Mouse (Mus musculus) MEL (cell line): Measurements from ENCODE around the gene Tcf25. TPM values are rescaled to one million over a fixed set of nuclear protein-coding genes. Genes with fewer than 3 reads are reported as not detected.
"Not testable (repeated sequence)": the region's sequence is repeated elsewhere in the genome, so short reads cannot be mapped to it uniquely, and the experiment has no call there.

ENCODE experiments used
- DNase-seq: peaks from one replicate; pipeline ENCODE4 v3.0.0; 2011; ENCODE audit warnings: low read depth, low spot score
- H3K27ac ChIP-seq: 2 replicates; pipeline ENCODE4 v1.5.1; 2012; ENCODE audit warnings: low read depth, mild to moderate bottlenecking, control low read depth, low read length, moderate library complexity; ENCODE audit not compliant: control insufficient read depth
- H3K27me3 ChIP-seq, 2 experiments: fragments of 150-350 bp in 1 of 2; sonication (generic) in 1 of 2; 2 replicates each; pipeline ENCODE4 v1.6.1; 2012; ENCODE audit warnings: low read length in 2 of 2, mild to moderate bottlenecking in 2 of 2, improper control_type of control experiment in 1 of 2, moderate library complexity in 1 of 2; ENCODE audit not compliant: insufficient read depth in 2 of 2, control insufficient read depth in 1 of 2
- H3K36me3 ChIP-seq, 2 experiments: 2 replicates each; pipeline ENCODE4 v1.6.1; 2012 to 2014; ENCODE audit warnings: low read length in 2 of 2, improper control_type of control experiment in 1 of 2, inconsistent platforms in 1 of 2, mild to moderate bottlenecking in 1 of 2; ENCODE audit not compliant: insufficient read depth in 2 of 2, control insufficient read depth in 1 of 2
- H3K4me1 ChIP-seq, 2 experiments: fragments of 150-350 bp in 1 of 2; sonication (generic) in 1 of 2; 2 replicates each; pipeline ENCODE4 v1.6.1; 2012; ENCODE audit warnings: low read length in 2 of 2, improper control_type of control experiment in 1 of 2, mild to moderate bottlenecking in 1 of 2; ENCODE audit not compliant: insufficient read depth in 2 of 2, control insufficient read depth in 1 of 2
- H3K4me3 ChIP-seq, 2 experiments: fragments of 150-350 bp in 1 of 2; sonication (generic) in 1 of 2; 2 replicates each; pipeline ENCODE4 v1.5.1; 2012; ENCODE audit warnings: low read depth in 2 of 2, low read length in 2 of 2, mild to moderate bottlenecking in 2 of 2, moderate library complexity in 2 of 2, control low read depth in 1 of 2, improper control_type of control experiment in 1 of 2; ENCODE audit not compliant: control insufficient read depth in 1 of 2, insufficient read depth in 1 of 2
- H3K79me2 ChIP-seq: 2 replicates; pipeline ENCODE4 v1.6.1; 2012; ENCODE audit warnings: mild to moderate bottlenecking, low read length, moderate library complexity; ENCODE audit not compliant: control insufficient read depth, poor library complexity, insufficient read depth
- H3K9ac ChIP-seq: 2 replicates; pipeline ENCODE4 v1.6.1; 2012; ENCODE audit warnings: low read depth, mild to moderate bottlenecking, control low read depth, low read length, moderate library complexity; ENCODE audit not compliant: control insufficient read depth, poor library complexity, severe bottlenecking
- H3K9me3 ChIP-seq: fragments of 150-350 bp; sonication (generic); replicated peaks from 2 replicates; pipeline ENCODE4 v1.6.1; 2012; ENCODE audit warnings: mild to moderate bottlenecking, low read length, improper control_type of control experiment, moderate library complexity; ENCODE audit not compliant: insufficient read depth
- BHLHE40 ChIP-seq: IDR thresholded peaks from 2 replicates; pipeline ENCODE4 v1.6.1; 2012; ENCODE audit warnings: low read depth, mild to moderate bottlenecking, inconsistent platforms, low read length, improper control_type of control experiment, borderline replicate concordance
- CHD1 ChIP-seq: IDR thresholded peaks from 2 replicates; pipeline ENCODE4 v1.6.1; 2012; ENCODE audit warnings: low read depth, mild to moderate bottlenecking, inconsistent platforms, low read length, improper control_type of control experiment
- CHD2 ChIP-seq: IDR thresholded peaks from 2 replicates; pipeline ENCODE4 v1.6.1; 2011; ENCODE audit warnings: low read length, improper control_type of control experiment
- CTCF ChIP-seq, 3 experiments: IDR thresholded peaks in 2 of 3; conservative IDR thresholded peaks in 1 of 3; 2 replicates each; pipeline ENCODE4 v1.5.1; 2011 to 2012; ENCODE audit warnings: low read length in 3 of 3, low read depth in 2 of 3, mild to moderate bottlenecking in 2 of 3, improper control_type of control experiment in 1 of 3, inconsistent platforms in 1 of 3, mixed read lengths in 1 of 3, moderate library complexity in 1 of 3; ENCODE audit not compliant: control insufficient read depth in 1 of 3, insufficient read depth in 1 of 3, poor library complexity in 1 of 3, severe bottlenecking in 1 of 3
- E2F4 ChIP-seq: IDR thresholded peaks from 2 replicates; pipeline ENCODE4 v1.6.1; 2011; ENCODE audit warnings: low read depth, low read length, improper control_type of control experiment, borderline replicate concordance
- ELF1 ChIP-seq: IDR thresholded peaks from 2 replicates; pipeline ENCODE4 v1.6.1; 2014; ENCODE audit warnings: low read depth, mild to moderate bottlenecking, inconsistent platforms, low read length, improper control_type of control experiment, moderate library complexity
- ETS1 ChIP-seq: IDR thresholded peaks from 2 replicates; pipeline ENCODE4 v1.6.1; 2012; ENCODE audit warnings: low read depth, mild to moderate bottlenecking, inconsistent platforms, low read length, improper control_type of control experiment, moderate library complexity
- GATA1 ChIP-seq: IDR thresholded peaks from 2 replicates; pipeline ENCODE4 v1.6.1; 2011; ENCODE audit warnings: low read depth, low read length, improper control_type of control experiment
- JUND ChIP-seq: IDR thresholded peaks from 2 replicates; pipeline ENCODE4 v1.6.1; 2011; ENCODE audit warnings: low read depth, mild to moderate bottlenecking, improper control_type of control experiment, low read length
- MAFK ChIP-seq: IDR thresholded peaks from 2 replicates; pipeline ENCODE4 v1.6.1; 2011; ENCODE audit warnings: low read depth, mild to moderate bottlenecking, low read length, improper control_type of control experiment, borderline replicate concordance
- MAX ChIP-seq: IDR thresholded peaks from 2 replicates; pipeline ENCODE4 v1.6.1; 2011; ENCODE audit warnings: low read length, improper control_type of control experiment
- MAZ ChIP-seq: IDR thresholded peaks from 2 replicates; pipeline ENCODE4 v1.6.1; 2012; ENCODE audit warnings: low read depth, mild to moderate bottlenecking, inconsistent platforms, low read length, improper control_type of control experiment
- MEF2A ChIP-seq: IDR thresholded peaks from 2 replicates; pipeline ENCODE4 v1.6.1; 2014; ENCODE audit warnings: low read depth, mild to moderate bottlenecking, inconsistent platforms, low read length, improper control_type of control experiment; ENCODE audit not compliant: poor library complexity, insufficient replicate concordance, severe bottlenecking; ENCODE audit errors: extremely low read depth
- MXI1 ChIP-seq: IDR thresholded peaks from 2 replicates; pipeline ENCODE4 v1.6.1; 2011; ENCODE audit warnings: mild to moderate bottlenecking, low read depth, low read length, improper control_type of control experiment
- MYB ChIP-seq: IDR thresholded peaks from 2 replicates; pipeline ENCODE4 v1.6.1; 2011; ENCODE audit warnings: mild to moderate bottlenecking, low read depth, low read length, improper control_type of control experiment
- MYC ChIP-seq: IDR thresholded peaks from 2 replicates; pipeline ENCODE4 v1.6.1; 2011; ENCODE audit warnings: low read depth, mild to moderate bottlenecking, low read length, improper control_type of control experiment, moderate library complexity
- NELFE ChIP-seq: IDR thresholded peaks from 2 replicates; pipeline ENCODE4 v1.6.1; 2011; ENCODE audit warnings: low read depth, low read length, improper control_type of control experiment
- NRF1 ChIP-seq: IDR thresholded peaks from 2 replicates; pipeline ENCODE4 v1.6.1; 2014; ENCODE audit warnings: low read depth, mild to moderate bottlenecking, inconsistent platforms, low read length, improper control_type of control experiment, moderate library complexity; ENCODE audit not compliant: poor library complexity, insufficient read depth, severe bottlenecking
- POLR2A ChIP-seq, 2 experiments: IDR thresholded peaks; 2 replicates each; pipeline ENCODE4 v1.6.1; 2011 to 2012; ENCODE audit warnings: low read length in 2 of 2, mild to moderate bottlenecking in 2 of 2, control low read depth in 1 of 2, improper control_type of control experiment in 1 of 2, low read depth in 1 of 2, moderate library complexity in 1 of 2; ENCODE audit not compliant: control insufficient read depth in 1 of 2, insufficient read depth in 1 of 2, poor library complexity in 1 of 2
- POLR2AphosphoS2 ChIP-seq: IDR thresholded peaks from 2 replicates; pipeline ENCODE4 v1.6.1; 2011; ENCODE audit warnings: low read length, improper control_type of control experiment
- RAD21 ChIP-seq: IDR thresholded peaks from 2 replicates; pipeline ENCODE4 v1.6.1; 2011; ENCODE audit warnings: mild to moderate bottlenecking, low read depth, low read length, improper control_type of control experiment
- RCOR1 ChIP-seq: IDR thresholded peaks from 2 replicates; pipeline ENCODE4 v1.6.1; 2012; ENCODE audit warnings: low read depth, mild to moderate bottlenecking, inconsistent platforms, low read length, improper control_type of control experiment
- SIN3A ChIP-seq: IDR thresholded peaks from 2 replicates; pipeline ENCODE4 v1.6.1; 2012; ENCODE audit warnings: low read length, improper control_type of control experiment, inconsistent platforms
- SMC3 ChIP-seq: IDR thresholded peaks from 2 replicates; pipeline ENCODE4 v1.6.1; 2011; ENCODE audit warnings: low read depth, low read length, improper control_type of control experiment
- TBP ChIP-seq: IDR thresholded peaks from 2 replicates; pipeline ENCODE4 v1.8.0; 2011; ENCODE audit warnings: low read depth, low read length, improper control_type of control experiment
- UBTF ChIP-seq: IDR thresholded peaks from 2 replicates; pipeline ENCODE4 v1.6.1; 2012; ENCODE audit warnings: low read depth, mild to moderate bottlenecking, inconsistent platforms, low read length, improper control_type of control experiment, moderate library complexity, borderline replicate concordance; ENCODE audit not compliant: insufficient read depth
- USF1 ChIP-seq: IDR thresholded peaks from 2 replicates; pipeline ENCODE4 v1.6.1; 2014; ENCODE audit warnings: low read depth, mild to moderate bottlenecking, inconsistent platforms, low read length, improper control_type of control experiment, moderate library complexity
- USF2 ChIP-seq, 2 experiments: IDR thresholded peaks; 2 replicates each; pipeline ENCODE4 v1.6.1; 2011 to 2012; ENCODE audit warnings: improper control_type of control experiment in 2 of 2, low read length in 2 of 2, borderline replicate concordance in 1 of 2, inconsistent platforms in 1 of 2, low read depth in 1 of 2, mild to moderate bottlenecking in 1 of 2; ENCODE audit not compliant: insufficient read depth in 1 of 2
- ZC3H11A ChIP-seq: IDR thresholded peaks from 2 replicates; pipeline ENCODE4 v1.6.1; 2012; ENCODE audit warnings: low read depth, mild to moderate bottlenecking, inconsistent platforms, low read length, improper control_type of control experiment
- ZKSCAN1 ChIP-seq: IDR thresholded peaks from 2 replicates; pipeline ENCODE4 v1.6.1; 2012; ENCODE audit warnings: low read depth, mild to moderate bottlenecking, inconsistent platforms, low read length, improper control_type of control experiment, moderate library complexity
- ZMIZ1 ChIP-seq: IDR thresholded peaks from 2 replicates; pipeline ENCODE4 v1.6.1; 2012; ENCODE audit warnings: low read depth, mild to moderate bottlenecking, inconsistent platforms, low read length, improper control_type of control experiment, moderate library complexity
- ZNF384 ChIP-seq: IDR thresholded peaks from 2 replicates; pipeline ENCODE4 v1.6.1; 2012; ENCODE audit warnings: low read depth, mild to moderate bottlenecking, inconsistent platforms, low read length, improper control_type of control experiment
- polyA plus RNA-seq, 2 experiments: library from polyadenylated mRNA; stranded (reverse) in 1 of 2; unstranded in 1 of 2; fragments of >175 nt in 1 of 2; fragments of >200 nt in 1 of 2; gene quantifications; 2 replicates each; pipeline versions ENCODE4 v1.2.1 to v1.2.4; 2012; ENCODE audit warnings: low replicate concordance in 2 of 2, low read depth in 1 of 2; ENCODE audit not compliant: insufficient read length in 2 of 2, insufficient read depth in 1 of 2, missing spikeins in 1 of 2
- total RNA-seq: library from RNA; depleted of rRNA; stranded (reverse); fragments of 300-350 nt; gene quantifications from 2 replicates; pipeline ENCODE4 v1.2.3, GENCODE M21; 2012

Gene Tcf25
- total and polyA plus RNA-seq, 3 experiments = 107 to 327 TPM; not detected in 1

GRCm38 (mm10) chr8:123451747-123452146 is 78.2 kb downstream of the Tcf25 start:
- Histone ChIP-seq H3K4me1 (peaks cover 13 to 36% of the 10 kb centered on the region in 2 experiments), H3K27ac (peak overlapping the region; percentile 84), H3K36me3 (peaks cover 0 to 36% of the 10 kb centered on the region in 2 experiments; a peak in 3 of 4 replicates)
- not testable (repeated sequence) for H3K4me3 ChIP-seq, H3K9ac ChIP-seq, H3K27me3 ChIP-seq, H3K79me2 ChIP-seq, H3K9me3 ChIP-seq, DNase-seq
- TF ChIP-seq TBP = peak; percentile 93

DNA sequence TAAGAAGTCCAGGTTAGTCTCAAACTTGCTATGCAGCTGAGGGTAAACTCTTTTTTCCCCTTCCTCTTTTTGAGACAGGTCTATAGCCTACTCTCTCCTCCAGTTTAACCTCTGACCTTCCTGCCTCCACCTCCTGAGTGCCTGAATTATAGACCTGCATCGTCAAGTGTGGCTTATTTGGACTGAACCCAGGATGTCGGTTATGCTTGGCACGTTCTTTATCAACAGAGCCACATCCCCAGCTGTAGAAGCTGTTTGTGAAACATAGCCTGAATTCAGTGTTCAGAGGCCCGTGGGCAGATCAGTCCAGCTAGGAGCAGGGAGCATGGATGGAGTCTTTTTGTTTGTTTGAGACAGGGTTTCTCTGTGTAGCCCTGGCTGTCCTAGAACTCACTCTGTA is 78.6 kb downstream of the Tcf25 start:
- H3K4me1 ChIP-seq = peaks cover 13 to 36% of the 10 kb centered on the region in 2 experiments
- peaks cover 0 to 36% of the 10 kb centered on the region in 2 experiments; a peak in 3 of 4 replicates for H3K36me3 ChIP-seq
- H3K79me2 ChIP-seq = no peaks in the 10 kb centered on the region
- H3K27me3 ChIP-seq = no peaks in the 10 kb centered on the region
- peak; percentile 88 for DNase-seq
- H3K9ac ChIP-seq = no peak overlapping the region
- no peaks in the 10 kb centered on the region for H3K9me3 ChIP-seq
- H3K4me3 ChIP-seq = no peak overlapping the region
- peak overlapping the region; percentile 84 for H3K27ac ChIP-seq
- TF ChIP-seq ZC3H11A (no peak), POLR2A (IDR thresholded peaks at IDR 0.05; ENCODE audit: control insufficient read depth in 1 of 2, insufficient read depth in 1 of 2, low read depth in 1 of 2, low read length in 2 of 2, poor library complexity in 1 of 2) (no peak), GATA1 (peak; percentile 85), RAD21 (no peak), MAX (peak; percentile 65), MAZ (no peak), MAFK (peak; percentile 66; the same call in 1 of the 2 replicates), ZNF384 (peak; percentile 52; the same call in 1 of the 2 replicates), ETS1 (peak; percentile 98), CTCF (IDR thresholded peaks at IDR 0.05 in 2 of 3, conservative IDR thresholded peaks at IDR 0.05 in 1 of 3; ENCODE audit: control insufficient read depth in 1 of 3, insufficient read depth in 1 of 3, low read depth in 2 of 3, low read length in 3 of 3, poor library complexity in 1 of 3, severe bottlenecking in 1 of 3) (no peak), NELFE (no peak), ELF1 (0 out of 2 replicates have a peak, but pooled peaks have one; percentile 23), POLR2AphosphoS2 (0 out of 2 replicates have a peak, but pooled peaks have one; percentile 42), USF2 (IDR thresholded peaks at IDR 0.05; ENCODE audit: borderline replicate concordance in 1 of 2, insufficient read depth in 1 of 2, low read depth in 1 of 2, low read length in 2 of 2) (no peak), JUND (no peak), MEF2A (no peak), MYC (peak; percentile 48; the same call in 1 of the 2 replicates), USF1 (no peak), CHD2 (no peak), CHD1 (no peak), SMC3 (no peak), ZMIZ1 (no peak), BHLHE40 (peak; percentile 99), E2F4 (no peak), ZKSCAN1 (no peak), RCOR1 (peak; percentile 99), SIN3A (peak; percentile 81; the same call in 1 of the 2 replicates), UBTF (no peak), MYB (peak; percentile 92), TBP (no peak), NRF1 (no peak), MXI1 (no peak)
